Mouse (Mus musculus): ENCODE results near the gene Prim2.
A peak's percentile ranks its signal among the peaks of the same experiment; 100 is the strongest.
"Not testable (repeated sequence)": the region's sequence is repeated elsewhere in the genome, so short reads cannot be mapped to it uniquely, and the experiment has no call there.

Prim2 gene

DNA sequence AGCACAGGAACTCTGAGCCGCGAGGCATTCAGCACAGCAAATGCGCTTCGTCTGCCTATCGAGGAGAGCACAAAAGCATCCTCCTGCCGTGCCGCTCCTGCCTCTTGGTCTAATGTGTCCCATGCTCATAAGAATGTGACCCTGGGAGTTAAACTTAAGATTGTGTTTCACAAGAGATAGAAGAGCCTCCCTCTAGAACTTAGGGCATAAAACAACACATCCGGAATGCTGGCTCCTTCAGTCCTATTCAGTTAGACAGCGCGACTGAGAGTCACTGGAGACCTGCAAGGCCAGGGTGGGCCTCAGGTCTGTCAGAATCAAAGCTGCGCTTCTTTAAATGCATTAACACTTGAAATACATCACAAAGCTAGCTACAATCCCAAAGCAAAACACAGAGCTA, 18.7 kb downstream of the Prim2 start:
- DNase-seq (ENCODE audit: low spot score in 2 of 2) = no peak

- DNase-seq (ENCODE audit: low spot score in 2 of 2) = no peak
Observed at GRCm38 (mm10) chr1:33649534-33650108, 20.0 kb downstream of the Prim2 start.

DNA sequence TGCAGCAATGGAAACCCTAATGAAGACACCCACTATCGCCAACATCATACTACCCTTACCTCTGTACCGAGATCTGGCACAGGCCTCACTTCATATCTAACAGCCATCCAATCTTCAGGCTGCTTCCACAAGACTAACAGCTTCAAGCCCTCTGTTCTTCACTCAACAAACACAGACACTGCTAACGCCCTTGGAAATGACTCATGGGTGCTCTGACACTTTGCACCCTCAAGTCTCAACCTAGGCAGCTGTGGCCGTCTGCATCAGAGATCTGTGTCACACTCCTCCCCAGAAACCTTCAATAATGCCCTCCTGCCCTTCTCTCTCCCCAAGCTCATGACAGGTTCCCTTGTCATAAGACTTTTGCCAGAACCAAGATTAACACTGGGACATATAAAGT, 20.6 kb downstream of the Prim2 start:
- DNase-seq (ENCODE audit: low spot score in 2 of 2) = no peak

DNA sequence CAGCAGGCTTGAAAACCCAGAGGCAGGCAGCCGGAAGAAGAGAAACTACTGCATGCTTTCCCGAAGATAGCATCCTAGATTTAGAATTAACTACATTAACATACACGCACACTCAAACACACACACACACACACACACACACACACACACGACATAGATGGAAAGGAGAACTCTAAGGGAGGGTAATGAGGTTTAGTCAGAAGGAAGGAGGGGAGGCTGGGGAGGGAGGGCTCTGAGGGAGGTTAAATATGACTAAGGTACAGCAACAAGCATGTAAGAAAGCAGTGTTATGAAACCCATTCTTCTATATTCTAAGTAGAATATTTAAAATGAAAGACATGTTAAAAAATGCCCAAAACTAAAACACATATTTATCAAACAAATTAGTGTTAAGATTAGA, 21.9 kb downstream of the Prim2 start:
- no peak for DNase-seq (ENCODE audit: low spot score in 2 of 2)

DNA sequence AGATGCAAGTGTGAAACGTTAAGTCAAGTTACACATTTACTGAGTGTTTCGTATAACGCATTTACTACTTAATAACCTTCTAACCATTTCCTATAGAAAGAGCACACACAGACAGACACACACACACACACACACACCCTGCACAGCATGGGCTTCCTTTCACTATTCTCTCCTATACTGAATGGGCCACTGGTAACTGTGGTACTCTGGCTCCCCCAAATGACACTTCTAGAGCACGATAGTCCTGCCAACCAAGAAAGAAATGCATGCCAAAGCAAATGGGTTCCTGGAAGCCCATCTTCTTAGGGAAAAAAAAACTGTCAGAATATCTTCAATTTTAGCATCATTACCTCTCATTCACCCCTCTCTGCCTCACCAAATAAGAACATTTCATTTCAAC, 22.4 kb downstream of the Prim2 start:
- peak; percentile 69 to 77 for DNase-seq (ENCODE audit: low spot score in 2 of 2)

GRCm38 (mm10) chr1:33645689-33646088, 23.9 kb downstream of the Prim2 start:
- DNase-seq (ENCODE audit: low spot score in 2 of 2) = no peak

- peak; percentile 88 to 89 for DNase-seq (ENCODE audit: low spot score in 2 of 2)
Observed at GRCm38 (mm10) chr1:33641139-33641538, 28.5 kb downstream of the Prim2 start.

DNA sequence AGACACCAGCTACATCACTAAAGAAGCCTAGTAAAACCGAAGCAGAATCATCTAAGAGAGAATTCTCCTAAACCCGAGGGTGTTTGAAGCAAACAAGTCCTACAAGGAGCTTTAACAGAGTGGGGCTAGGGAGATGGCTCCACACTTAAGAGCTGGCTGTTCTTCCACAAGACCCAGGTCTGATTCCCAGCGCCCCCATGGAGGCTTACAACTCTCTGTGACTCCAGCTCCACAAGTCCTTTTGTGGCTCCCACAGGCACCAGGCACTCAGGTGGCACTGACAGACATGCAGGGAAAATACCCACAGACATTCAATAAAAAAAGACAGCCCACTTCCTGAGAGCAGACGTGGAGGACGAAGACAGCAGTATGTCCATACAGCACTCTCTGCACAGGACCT, 29.5 kb downstream of the Prim2 start:
- no peak for DNase-seq (ENCODE audit: low spot score in 2 of 2)

GRCm38 (mm10) chr1:33639234-33639633, 30.4 kb downstream of the Prim2 start:
- DNase-seq (ENCODE audit: low spot score in 2 of 2) = peak in 1 of 2 experiments; percentile 10

DNA sequence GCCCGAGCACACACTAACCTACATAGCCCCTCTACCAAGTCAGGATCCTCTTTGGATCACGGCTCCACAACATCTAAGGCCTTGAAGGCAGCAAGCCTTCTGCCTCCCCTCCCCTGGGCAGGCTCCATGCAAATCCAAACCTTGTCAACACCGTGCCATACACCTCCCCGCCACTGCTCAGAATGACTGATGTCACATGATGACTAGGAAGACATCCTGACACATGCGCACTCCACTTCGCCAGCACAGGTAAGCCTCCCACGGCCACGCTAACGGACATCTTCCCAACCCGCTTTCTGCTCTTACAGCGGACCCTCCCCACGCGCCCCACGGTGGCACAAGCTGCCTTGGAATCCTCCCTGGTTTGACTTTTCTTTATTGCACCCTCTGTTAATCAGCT, 31.8 kb downstream of the Prim2 start:
- no peak for DNase-seq (ENCODE audit: low spot score in 2 of 2)

- DNase-seq (ENCODE audit: low spot score in 2 of 2) = no peak
Observed at GRCm38 (mm10) chr1:33636421-33637195, 33.0 kb downstream of the Prim2 start.

GRCm38 (mm10) chr1:33631002-33631618, 38.5 kb downstream of the Prim2 start:
- DNase-seq (ENCODE audit: low spot score in 2 of 2) = not testable (repeated sequence)

DNA sequence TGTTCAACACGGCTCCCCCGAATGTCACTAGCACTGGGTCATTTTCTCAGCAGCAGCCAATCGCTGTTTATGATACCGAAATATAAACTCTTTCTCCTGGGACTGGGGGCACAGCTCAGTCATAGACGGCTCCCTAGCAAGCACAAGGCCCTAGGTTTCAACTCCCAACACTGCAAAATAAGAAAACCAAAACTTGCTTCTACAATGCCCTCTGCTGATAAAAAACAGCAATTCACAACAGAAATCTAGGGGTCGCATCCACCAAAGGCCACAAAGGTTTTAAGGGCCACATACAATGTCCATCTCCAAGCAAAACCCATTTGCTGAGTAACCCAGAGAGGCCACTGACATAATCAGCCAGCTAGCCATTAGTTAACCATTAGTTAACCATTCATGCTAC, 41.8 kb downstream of the Prim2 start:
- DNase-seq (ENCODE audit: low spot score in 2 of 2) = no peak

GRCm38 (mm10) chr1:33627070-33627469, 42.5 kb downstream of the Prim2 start:
- DNase-seq (ENCODE audit: low spot score in 2 of 2) = no peak

- DNase-seq (ENCODE audit: low spot score in 2 of 2) = no peak
Observed at GRCm38 (mm10) chr1:33624900-33625299, 44.7 kb downstream of the Prim2 start.

DNA sequence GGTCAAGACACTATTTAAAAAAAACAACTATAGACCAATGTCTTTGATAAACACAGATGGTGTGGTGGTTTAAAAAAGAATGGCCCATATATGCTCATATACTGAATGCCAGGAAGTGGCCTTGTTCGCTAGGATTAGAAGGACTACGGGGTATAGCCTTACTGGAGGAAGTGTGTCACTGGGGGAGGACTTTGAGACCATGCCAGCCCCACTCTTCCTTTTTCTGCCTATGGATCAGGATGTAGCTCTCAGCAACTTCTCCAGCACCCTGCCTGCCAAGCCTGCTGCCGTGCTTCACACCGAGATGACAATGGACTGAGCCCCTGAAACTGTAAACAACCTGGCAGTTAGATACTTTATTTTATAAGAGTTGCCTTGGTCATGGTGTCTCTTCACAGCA, 45.2 kb downstream of the Prim2 start:
- no peak for DNase-seq (ENCODE audit: low spot score in 2 of 2)

- no peak for DNase-seq (ENCODE audit: low spot score in 2 of 2)
Observed at GRCm38 (mm10) chr1:33621791-33622190, 47.8 kb downstream of the Prim2 start.

- no peak for DNase-seq (ENCODE audit: low spot score in 2 of 2)
Observed at GRCm38 (mm10) chr1:33620091-33620788, 49.4 kb downstream of the Prim2 start.

DNA sequence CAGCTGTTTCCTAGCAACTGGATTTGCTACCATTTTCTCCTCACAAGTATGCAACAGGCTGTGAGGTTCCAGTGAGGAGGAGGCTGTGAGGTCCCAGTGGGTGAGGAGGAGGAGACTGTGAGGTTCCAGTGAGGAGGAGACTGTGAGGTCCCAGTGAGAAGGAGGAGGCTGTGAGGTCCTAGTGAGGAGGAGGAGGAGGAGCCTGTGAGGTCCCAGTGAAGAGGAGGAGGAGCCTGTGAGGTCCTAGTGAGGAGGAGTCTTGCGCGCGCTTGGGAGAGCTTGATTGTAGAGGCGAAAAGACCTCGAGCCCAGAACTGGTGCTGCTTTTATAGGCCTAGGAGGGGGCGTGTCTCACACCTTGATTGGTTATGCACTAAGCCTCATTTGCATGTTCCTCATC, 53.0 kb downstream of the Prim2 start:
- not testable (repeated sequence) for DNase-seq (ENCODE audit: low spot score in 2 of 2)

GRCm38 (mm10) chr1:33612100-33612499, 57.5 kb downstream of the Prim2 start:
- DNase-seq (ENCODE audit: low spot score in 2 of 2) = no peak

GRCm38 (mm10) chr1:33610026-33610721, 59.4 kb downstream of the Prim2 start:
- DNase-seq (ENCODE audit: low spot score in 2 of 2) = no peak

DNA sequence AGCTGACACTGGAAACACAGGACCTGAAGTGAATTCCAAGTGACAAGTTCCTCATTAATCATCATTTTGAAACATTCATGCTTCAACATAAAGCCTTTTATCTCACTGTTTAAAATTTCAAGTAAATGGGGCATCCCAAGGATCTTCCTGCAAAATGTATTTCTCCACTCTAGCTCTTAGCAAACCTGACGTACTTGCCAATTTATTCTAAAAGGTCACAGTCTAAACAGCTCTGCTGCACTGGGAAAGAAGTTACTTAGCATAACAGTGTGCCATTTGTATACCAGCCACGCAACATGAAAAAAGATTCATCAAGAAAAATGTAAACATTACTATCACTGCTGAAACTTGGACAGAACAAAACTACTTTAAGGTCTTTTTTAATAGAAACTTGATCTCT, 61.5 kb downstream of the Prim2 start:
- no peak for DNase-seq (ENCODE audit: low spot score in 2 of 2)
